Mouse (Mus musculus) cerebellum, postnatal 10 days (tissue): ENCODE measurements around the gene Orai2.
A peak's percentile ranks its signal among the peaks of the same experiment; 100 is the strongest.
"Not testable (repeated sequence)": the region's sequence is repeated elsewhere in the genome, so short reads cannot be mapped to it uniquely, and the experiment has no call there.

Source experiments
- DNase-seq, 2 experiments: peaks; one replicate each; pipeline ENCODE4 v3.0.0; 2021; ENCODE audit warnings: mixed read lengths in 2 of 2

Orai2 gene

GRCm38 (mm10) chr5:136135571-136136291, 34.8 kb downstream of the Orai2 start, which contains the start of the genes Lrwd1 and Alkbh4:
Gene Lrwd1, minus strand, starts transcription at chr5:136136074.
Gene Alkbh4, plus strand, starts transcription at chr5:136136146.
- peak; percentile 98 to 99 for DNase-seq

GRCm38 (mm10) chr5:136122165-136122564, 48.3 kb downstream of the Orai2 start:
- no peak for DNase-seq

- no peak for DNase-seq
Observed at GRCm38 (mm10) chr5:136116784-136117112, 53.8 kb downstream of the Orai2 start.

GRCm38 (mm10) chr5:136115891-136116783, 54.4 kb downstream of the Orai2 start, which contains the start of gene Polr2j:
Gene Polr2j, plus strand, starts transcription at chr5:136116631.
- peak; percentile 99 for DNase-seq

- not testable (repeated sequence) for DNase-seq
Observed at GRCm38 (mm10) chr5:136113546-136113945, 57.0 kb downstream of the Orai2 start.

GRCm38 (mm10) chr5:136109042-136109441, 61.5 kb downstream of the Orai2 start:
- DNase-seq = no peak

- no peak for DNase-seq
Observed at GRCm38 (mm10) chr5:136108486-136108885, 62.0 kb downstream of the Orai2 start.

- peak; percentile 55 to 78 for DNase-seq
Observed at GRCm38 (mm10) chr5:136104511-136104910, 66.0 kb downstream of the Orai2 start.

GRCm38 (mm10) chr5:136102099-136102820, 68.3 kb downstream of the Orai2 start:
- DNase-seq = peak; percentile 87 to 89

GRCm38 (mm10) chr5:136098536-136098935, 72.0 kb downstream of the Orai2 start:
- DNase-seq = no peak
